Mouse (Mus musculus) CH12.LX (cell line): ENCODE data around the gene Gsto1. TPM values are rescaled to one million over a fixed set of nuclear protein-coding genes. Genes with fewer than 3 reads are reported as not detected.

Source experiments
- DNase-seq: peaks from one replicate; pipeline ENCODE4 v3.0.0-alpha.2; 2013; ENCODE audit errors: extremely low read depth
- H3K27ac ChIP-seq: 2 replicates; pipeline ENCODE4 v1.5.1; 2012; ENCODE audit warnings: low read depth, mild to moderate bottlenecking, control low read depth, moderate library complexity; ENCODE audit not compliant: insufficient read depth
- H3K27me3 ChIP-seq: replicated peaks from 2 replicates; pipeline ENCODE3; 2012; ENCODE audit warnings: inconsistent platforms
- H3K36me3 ChIP-seq, 2 experiments: replicated peaks in 1 of 2; 2 replicates each; pipeline versions ENCODE3 to v1.6.1; 2012; ENCODE audit warnings: inconsistent platforms in 1 of 2, low read length in 1 of 2, mild to moderate bottlenecking in 1 of 2, mixed read lengths in 1 of 2, moderate library complexity in 1 of 2; ENCODE audit not compliant: control insufficient read depth in 1 of 2, insufficient read depth in 1 of 2
- H3K4me1 ChIP-seq, 2 experiments: 2 replicates each; pipeline ENCODE4 v1.6.1; 2012; ENCODE audit warnings: inconsistent platforms in 1 of 2, moderate library complexity in 1 of 2; ENCODE audit not compliant: insufficient read depth in 2 of 2, control insufficient read depth in 1 of 2
- H3K4me2 ChIP-seq: 2 replicates; pipeline ENCODE4 v1.6.1; 2012; ENCODE audit warnings: low read depth, mild to moderate bottlenecking, control low read depth; ENCODE audit not compliant: poor library complexity, insufficient read depth, severe bottlenecking
- H3K4me3 ChIP-seq, 3 experiments: fragments of 150-350 bp in 1 of 3; sonication (generic) in 1 of 3; replicated peaks in 1 of 3; 2 replicates each; pipeline versions ENCODE3 to v1.5.1; 2011 to 2012; ENCODE audit warnings: low read depth in 2 of 3, low read length in 2 of 3, mild to moderate bottlenecking in 2 of 3, moderate library complexity in 2 of 3, control low read depth in 1 of 3, improper control_type of control experiment in 1 of 3, inconsistent platforms in 1 of 3, mixed read lengths in 1 of 3; ENCODE audit not compliant: poor library complexity in 1 of 3
- H3K79me2 ChIP-seq: replicated peaks from 2 replicates; pipeline ENCODE4 v1.6.1; 2012; ENCODE audit warnings: mild to moderate bottlenecking, moderate library complexity; ENCODE audit not compliant: control insufficient read depth, poor library complexity, insufficient read depth, severe bottlenecking; ENCODE audit errors: extremely low read depth
- H3K9ac ChIP-seq: 2 replicates; pipeline ENCODE4 v1.6.1; 2012; ENCODE audit warnings: low read depth, mild to moderate bottlenecking, control low read depth, moderate library complexity; ENCODE audit not compliant: insufficient read depth
- H3K9me3 ChIP-seq: replicated peaks from 2 replicates; pipeline ENCODE3; 2012; ENCODE audit warnings: low read length, inconsistent platforms, mixed read lengths
- BHLHE40 ChIP-seq: IDR thresholded peaks from 2 replicates; pipeline ENCODE4 v1.6.1; 2011; ENCODE audit warnings: mild to moderate bottlenecking, low read depth, low read length, improper control_type of control experiment
- CHD1 ChIP-seq: IDR thresholded peaks from 2 replicates; pipeline ENCODE4 v1.6.1; 2012; ENCODE audit warnings: low read depth, low read length, improper control_type of control experiment, inconsistent platforms
- CHD2 ChIP-seq: IDR thresholded peaks from 2 replicates; pipeline ENCODE4 v1.6.1; 2011; ENCODE audit warnings: low read length, improper control_type of control experiment
- CTCF ChIP-seq, 2 experiments: IDR thresholded peaks in 1 of 2; conservative IDR thresholded peaks in 1 of 2; 2 replicates each; pipeline ENCODE4 v1.5.1; 2011 to 2012; ENCODE audit warnings: low read depth in 2 of 2, low read length in 2 of 2, improper control_type of control experiment in 1 of 2, inconsistent platforms in 1 of 2, mild to moderate bottlenecking in 1 of 2, moderate library complexity in 1 of 2
- E2F4 ChIP-seq: IDR thresholded peaks from 2 replicates; pipeline ENCODE4 v1.6.1; 2011; ENCODE audit warnings: low read depth, low read length, improper control_type of control experiment; ENCODE audit not compliant: insufficient replicate concordance
- ELF1 ChIP-seq: IDR thresholded peaks from 2 replicates; pipeline ENCODE4 v1.6.1; 2014; ENCODE audit warnings: low read depth, mild to moderate bottlenecking, inconsistent platforms, low read length, improper control_type of control experiment
- EP300 ChIP-seq: IDR thresholded peaks from 2 replicates; pipeline ENCODE4 v1.6.1; 2011; ENCODE audit warnings: low read length, improper control_type of control experiment
- ETS1 ChIP-seq: conservative IDR thresholded peaks from 2 replicates; pipeline ENCODE4 v1.6.1; 2012; ENCODE audit warnings: low read depth, mild to moderate bottlenecking, inconsistent platforms, low read length, improper control_type of control experiment, moderate library complexity
- GABPA ChIP-seq: IDR thresholded peaks from 2 replicates; pipeline ENCODE4 v1.6.1; 2012; ENCODE audit warnings: low read depth, low read length, improper control_type of control experiment, inconsistent platforms; ENCODE audit not compliant: insufficient replicate concordance
- HCFC1 ChIP-seq: IDR thresholded peaks from 2 replicates; pipeline ENCODE4 v1.6.1; 2012; ENCODE audit warnings: low read depth, mild to moderate bottlenecking, inconsistent platforms, low read length, improper control_type of control experiment
- IRF4 ChIP-seq: IDR thresholded peaks from 2 replicates; pipeline ENCODE4 v1.6.1; 2014; ENCODE audit warnings: low read depth, mild to moderate bottlenecking, inconsistent platforms, low read length, improper control_type of control experiment
- JUN ChIP-seq: IDR thresholded peaks from 2 replicates; pipeline ENCODE4 v1.6.1; 2011; ENCODE audit warnings: low read depth, mild to moderate bottlenecking, low read length, improper control_type of control experiment, moderate library complexity; ENCODE audit not compliant: insufficient read depth
- JUND ChIP-seq: conservative IDR thresholded peaks from 2 replicates; pipeline ENCODE4 v1.6.1; 2011; ENCODE audit warnings: low read depth, low read length, improper control_type of control experiment
- KAT2A ChIP-seq: IDR thresholded peaks from 2 replicates; pipeline ENCODE4 v1.6.1; 2012; ENCODE audit warnings: low read length, improper control_type of control experiment, inconsistent platforms; ENCODE audit not compliant: insufficient replicate concordance
- MAFK ChIP-seq: IDR thresholded peaks from 2 replicates; pipeline ENCODE4 v1.6.1; 2011; ENCODE audit warnings: low read length, improper control_type of control experiment; ENCODE audit not compliant: insufficient replicate concordance
- MAX ChIP-seq: IDR thresholded peaks from 2 replicates; pipeline ENCODE4 v1.6.1; 2011; ENCODE audit warnings: low read length, improper control_type of control experiment
- MAZ ChIP-seq: IDR thresholded peaks from 2 replicates; pipeline ENCODE4 v1.6.1; 2012; ENCODE audit warnings: low read depth, mild to moderate bottlenecking, inconsistent platforms, low read length, improper control_type of control experiment, moderate library complexity
- MEF2A ChIP-seq: IDR thresholded peaks from 2 replicates; pipeline ENCODE4 v1.6.1; 2014; ENCODE audit warnings: low read depth, mild to moderate bottlenecking, inconsistent platforms, low read length, improper control_type of control experiment, borderline replicate concordance
- MXI1 ChIP-seq: IDR thresholded peaks from 2 replicates; pipeline ENCODE4 v1.6.1; 2011; ENCODE audit warnings: mild to moderate bottlenecking, low read depth, low read length, improper control_type of control experiment
- MYC ChIP-seq: IDR thresholded peaks from 2 replicates; pipeline ENCODE4 v1.6.1; 2011; ENCODE audit warnings: low read depth, mild to moderate bottlenecking, improper control_type of control experiment, low read length
- NELFE ChIP-seq: IDR thresholded peaks from 2 replicates; pipeline ENCODE4 v1.6.1; 2011; ENCODE audit warnings: low read depth, low read length, improper control_type of control experiment
- NRF1 ChIP-seq: IDR thresholded peaks from 2 replicates; pipeline ENCODE4 v1.6.1; 2014; ENCODE audit warnings: low read depth, mild to moderate bottlenecking, inconsistent platforms, low read length, improper control_type of control experiment, moderate library complexity
- PAX5 ChIP-seq: IDR thresholded peaks from 2 replicates; pipeline ENCODE4 v1.6.1; 2012; ENCODE audit warnings: low read length, inconsistent platforms, mixed read lengths
- POLR2A ChIP-seq: IDR thresholded peaks from 2 replicates; pipeline ENCODE4 v1.6.1; 2011; ENCODE audit warnings: low read depth, mild to moderate bottlenecking, improper control_type of control experiment, low read length
- POLR2AphosphoS2 ChIP-seq: IDR thresholded peaks from 2 replicates; pipeline ENCODE4 v1.6.1; 2011; ENCODE audit warnings: low read depth, low read length, improper control_type of control experiment
- RAD21 ChIP-seq: IDR thresholded peaks from 2 replicates; pipeline ENCODE4 v1.6.1; 2011; ENCODE audit warnings: low read depth, mild to moderate bottlenecking, low read length, improper control_type of control experiment, moderate library complexity
- RCOR1 ChIP-seq: conservative IDR thresholded peaks from 2 replicates; pipeline ENCODE4 v1.6.1; 2012; ENCODE audit warnings: low read depth, mild to moderate bottlenecking, inconsistent platforms, low read length, improper control_type of control experiment
- SIN3A ChIP-seq: IDR thresholded peaks from 2 replicates; pipeline ENCODE4 v1.6.1; 2012; ENCODE audit warnings: low read length, improper control_type of control experiment, inconsistent platforms
- SMC3 ChIP-seq: IDR thresholded peaks from 2 replicates; pipeline ENCODE4 v1.6.1; 2011; ENCODE audit warnings: low read depth, low read length, improper control_type of control experiment
- TCF12 ChIP-seq: IDR thresholded peaks from 2 replicates; pipeline ENCODE4 v1.6.1; 2014; ENCODE audit warnings: low read depth, mild to moderate bottlenecking, inconsistent platforms, low read length, improper control_type of control experiment
- UBTF ChIP-seq: IDR thresholded peaks from 2 replicates; pipeline ENCODE4 v1.6.1; 2012; ENCODE audit warnings: low read depth, mild to moderate bottlenecking, inconsistent platforms, low read length, improper control_type of control experiment, moderate library complexity
- USF1 ChIP-seq: IDR thresholded peaks from 2 replicates; pipeline ENCODE4 v1.6.1; 2014; ENCODE audit warnings: low read depth, mild to moderate bottlenecking, inconsistent platforms, low read length, improper control_type of control experiment
- USF2 ChIP-seq: conservative IDR thresholded peaks from 2 replicates; pipeline ENCODE4 v1.6.1; 2011; ENCODE audit warnings: low read depth, low read length, improper control_type of control experiment
- ZC3H11A ChIP-seq: IDR thresholded peaks from 2 replicates; pipeline ENCODE4 v1.6.1; 2012; ENCODE audit warnings: low read depth, mild to moderate bottlenecking, inconsistent platforms, low read length, improper control_type of control experiment
- ZKSCAN1 ChIP-seq: IDR thresholded peaks from 2 replicates; pipeline ENCODE4 v1.6.1; 2012; ENCODE audit warnings: low read depth, inconsistent platforms, low read length, improper control_type of control experiment, borderline replicate concordance
- ZMIZ1 ChIP-seq: IDR thresholded peaks from 2 replicates; pipeline ENCODE4 v1.6.1; 2012; ENCODE audit warnings: low read depth, mild to moderate bottlenecking, inconsistent platforms, low read length, improper control_type of control experiment
- ZNF384 ChIP-seq: IDR thresholded peaks from 2 replicates; pipeline ENCODE4 v1.6.1; 2012; ENCODE audit warnings: low read depth, low read length, improper control_type of control experiment, inconsistent platforms
- dilution Hi-C: fragments of 300-500 bp; cut with MboI; formaldehyde crosslinking; loops from 2 replicates; pipeline ENCODE4 v1.14.3; 2020; ENCODE audit warnings: low sequenced_read_pairs; ENCODE audit not compliant: extremely low pct_unique_long_range_greater_than_20kb, extremely low pct_ligation_motif_present
- in situ Hi-C: fragments of 300-500 bp; cut with MboI; formaldehyde crosslinking; loops from 3 replicates; pipeline ENCODE4 v1.14.3; 2019; ENCODE audit warnings: low sequenced_read_pairs, low pct_ligation_motif_present, low pct_unique_long_range_greater_than_20kb, mixed read lengths
- polyA plus RNA-seq: library from polyadenylated mRNA; unstranded; fragments of >175 nt; gene quantifications from 2 replicates; pipeline ENCODE4 v1.2.1, GENCODE M21; 2012; ENCODE audit warnings: low read depth; ENCODE audit not compliant: insufficient read length
- total RNA-seq, 2 experiments: library from RNA; depleted of rRNA; stranded (reverse); fragments of 300-350 nt in 1 of 2; fragments of >200 nt in 1 of 2; gene quantifications; 2 replicates each; pipeline ENCODE4 v1.2.3; 2012 to 2014

Gsto1 gene
- total RNA-seq (2012; rRNA removed) (80.0 and 86.5 TPM in 2 replicates), total RNA-seq (2014; rRNA removed) (106 and 111 TPM in 2 replicates), polyA plus RNA-seq (111 and 113 TPM in 2 replicates)

DNA sequence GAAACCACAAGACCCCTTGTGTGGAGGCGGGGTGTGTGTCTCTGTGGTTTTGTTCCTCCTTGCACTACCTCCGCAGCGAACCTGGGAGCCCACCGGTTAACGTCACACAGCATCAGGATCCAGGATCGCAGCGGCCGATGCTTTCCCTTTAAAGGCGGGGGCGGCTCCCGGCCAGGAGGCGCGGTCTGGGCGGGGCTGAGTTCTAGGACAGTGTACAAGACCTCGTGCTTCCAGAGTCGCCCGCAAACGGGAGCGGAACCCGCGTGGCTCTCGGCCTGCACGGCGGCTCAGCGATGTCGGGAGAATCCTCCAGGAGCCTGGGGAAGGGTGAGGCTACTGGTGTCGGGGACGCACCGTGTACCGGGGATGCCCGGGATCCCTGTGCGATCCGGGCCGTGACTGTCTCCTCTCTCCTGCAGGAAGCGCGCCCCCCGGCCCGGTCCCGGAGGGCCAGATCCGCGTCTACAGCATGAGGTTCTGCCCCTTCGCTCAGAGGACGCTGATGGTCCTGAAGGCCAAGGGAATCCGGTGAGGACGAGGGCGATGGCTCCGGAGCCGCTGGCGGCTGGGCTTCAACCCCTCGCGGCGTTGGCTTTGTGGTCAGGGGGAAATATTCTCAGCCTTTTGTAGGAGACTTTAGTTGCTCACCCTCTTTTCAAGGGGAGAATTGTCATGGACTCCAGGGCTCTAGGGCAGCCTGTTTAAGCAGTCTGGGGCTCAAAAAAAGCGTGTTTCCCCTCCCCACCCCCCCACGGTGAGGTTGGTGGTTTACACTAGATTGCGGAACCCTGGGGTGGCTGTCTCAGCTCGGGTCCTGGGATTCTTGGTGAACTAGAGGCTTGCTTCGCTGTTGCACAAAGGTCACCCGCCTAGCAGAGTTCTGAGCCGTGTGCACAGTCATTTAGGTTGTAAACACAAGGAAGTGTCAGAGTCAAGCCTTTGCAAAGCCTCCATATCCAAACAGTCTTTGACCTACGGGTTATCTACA lies at the start of gene Gsto1:
Gene Gsto1 (plus strand): TSS at position 175 of the 988 bp plus-strand sequence.
- peak within 1 kb of the TSS; percentile 60 for H3K4me2 ChIP-seq
- H3K9ac ChIP-seq = peak within 1 kb of the TSS; percentile 78
- peaks cover 12 to 33% of the 10 kb centered on the region in 2 experiments for H3K36me3 ChIP-seq
- peak within 1 kb of the TSS; percentile 61 to 77 (median 76) for H3K4me3 ChIP-seq
- dilution Hi-C loops = no loop called here
- DNase-seq = peak; percentile 72
- peaks cover 2% of the 10 kb centered on the region for H3K27me3 ChIP-seq
- no peaks in the 10 kb centered on the region for H3K9me3 ChIP-seq
- in situ Hi-C loops = loop anchor here (25.0 kb wide), 1 partner anchor 493 kb away; no protein-coding TSS in a partner anchor
- peaks cover 19 to 43% of the 10 kb centered on the region in 2 experiments for H3K4me1 ChIP-seq
- peak within 1 kb of the TSS; percentile 5; the same call in 1 of the 2 replicates for H3K27ac ChIP-seq
- H3K79me2 ChIP-seq = no peaks in the 10 kb centered on the region
- no peak; the same call in 1 of the 2 replicates for TF ChIP-seq USF1
- no peak for TF ChIP-seq SMC3
- TF ChIP-seq EP300 = no peak
- TF ChIP-seq RAD21 = no peak
- peak; percentile 90 for TF ChIP-seq MAX
- TF ChIP-seq JUN = no peak
- no peak for TF ChIP-seq JUND
- no peak for TF ChIP-seq UBTF
- peak; percentile 42; the same call in 1 of the 2 replicates for TF ChIP-seq IRF4
- peak; percentile 25 for TF ChIP-seq ELF1
- no peak for TF ChIP-seq ZNF384
- peak; percentile 81; the same call in 1 of the 2 replicates for TF ChIP-seq MYC
- peak; percentile 6; the same call in 1 of the 2 replicates for TF ChIP-seq NRF1
- TF ChIP-seq MAFK = no peak
- TF ChIP-seq ZC3H11A = no peak
- no peak for TF ChIP-seq MEF2A
- peak; percentile 85 for TF ChIP-seq MAZ
- TF ChIP-seq POLR2AphosphoS2 = peak; percentile 66; the same call in 1 of the 2 replicates
- TF ChIP-seq KAT2A = no peak
- TF ChIP-seq SIN3A = peak; percentile 93
- TF ChIP-seq MXI1 = peak; percentile 96
- TF ChIP-seq GABPA = no peak
- no peak for TF ChIP-seq ETS1
- TF ChIP-seq POLR2A = peak; percentile 96
- no peak for TF ChIP-seq ZKSCAN1
- no peak for TF ChIP-seq CTCF (conservative IDR thresholded peaks at IDR 0.05 in 1 of 2, IDR thresholded peaks at IDR 0.05 in 1 of 2; ENCODE audit: low read depth in 2 of 2, low read length in 2 of 2)
- no peak for TF ChIP-seq USF2
- TF ChIP-seq E2F4 = no peak
- TF ChIP-seq CHD2 = no peak
- TF ChIP-seq HCFC1 = peak; percentile 44
- peak; percentile 56; the same call in 1 of the 2 replicates for TF ChIP-seq TCF12
- peak; percentile 87 for TF ChIP-seq ZMIZ1
- no peak for TF ChIP-seq CHD1
- no peak; the same call in none of the 2 replicates for TF ChIP-seq BHLHE40
- no peak for TF ChIP-seq PAX5
- peak; percentile 93 for TF ChIP-seq NELFE
- TF ChIP-seq RCOR1 = no peak
